Mouse (Mus musculus): Measurements from ENCODE around the gene Zfp27. TPM values are rescaled to one million over a fixed set of nuclear protein-coding genes. Genes with fewer than 3 reads are reported as not detected.
A peak's percentile ranks its signal among the peaks of the same experiment; 100 is the strongest.

Gene Zfp27
- polyA plus RNA-seq, 1 experiment from 2014 or later = 13.5 TPM

- Histone ChIP-seq H3K27me3 (ENCODE audit: control insufficient read depth, insufficient read depth, low read length) (no peaks in the 10 kb centered on the region), H3K4me2 (ENCODE audit: low read depth, severe bottlenecking) (no peak overlapping the region), H3K27ac (replicated peaks; ENCODE audit: low read depth, low read length) (no peak overlapping the region), H3K36me3 (ENCODE audit: control insufficient read depth, insufficient read depth, low read length) (peaks cover 20% of the 10 kb centered on the region), H3K9ac (ENCODE audit: low read length) (no peak overlapping the region), H3K9me3 (ENCODE audit: control insufficient read depth, low read length) (no peaks in the 10 kb centered on the region), H3K4me3 (ENCODE audit: low read depth, low read length) (no peak overlapping the region), H3K4me1 (ENCODE audit: control insufficient read depth, insufficient read depth, low read length) (no peaks in the 10 kb centered on the region)
- DNase-seq (ENCODE audit: low spot score) = no peak
- no peak for ATAC-seq (ENCODE audit: insufficient number of reproducible peaks, low FRiP score, low TSS enrichment, low read depth)
- 92% methylated on average over 6 of the region's 6 CpGs for WGBS
Observed at GRCm38 (mm10) chr7:29938856-29939255, 32.5 kb upstream of the Zfp27 start.

GRCm38 (mm10) chr7:29922780-29923179 is 16.4 kb upstream of the Zfp27 start:
- no peak overlapping the region for H3K4me3 ChIP-seq (ENCODE audit: low read depth, low read length)
- 56% methylated on average over 2 of the region's 2 CpGs for WGBS
- H3K27me3 ChIP-seq (ENCODE audit: control insufficient read depth, insufficient read depth, low read length) = no peaks in the 10 kb centered on the region
- no peak overlapping the region for H3K9ac ChIP-seq (ENCODE audit: low read length)
- no peaks in the 10 kb centered on the region for H3K4me1 ChIP-seq (ENCODE audit: control insufficient read depth, insufficient read depth, low read length)
- H3K4me2 ChIP-seq (ENCODE audit: low read depth, severe bottlenecking) = no peak overlapping the region
- H3K27ac ChIP-seq (replicated peaks; ENCODE audit: low read depth, low read length) = no peak overlapping the region
- H3K9me3 ChIP-seq (ENCODE audit: control insufficient read depth, low read length) = no peaks in the 10 kb centered on the region
- ATAC-seq (ENCODE audit: insufficient number of reproducible peaks, low FRiP score, low TSS enrichment, low read depth) (no peak), DNase-seq (ENCODE audit: low spot score) (no peak)
- H3K36me3 ChIP-seq (ENCODE audit: control insufficient read depth, insufficient read depth, low read length) = no peaks in the 10 kb centered on the region

DNA sequence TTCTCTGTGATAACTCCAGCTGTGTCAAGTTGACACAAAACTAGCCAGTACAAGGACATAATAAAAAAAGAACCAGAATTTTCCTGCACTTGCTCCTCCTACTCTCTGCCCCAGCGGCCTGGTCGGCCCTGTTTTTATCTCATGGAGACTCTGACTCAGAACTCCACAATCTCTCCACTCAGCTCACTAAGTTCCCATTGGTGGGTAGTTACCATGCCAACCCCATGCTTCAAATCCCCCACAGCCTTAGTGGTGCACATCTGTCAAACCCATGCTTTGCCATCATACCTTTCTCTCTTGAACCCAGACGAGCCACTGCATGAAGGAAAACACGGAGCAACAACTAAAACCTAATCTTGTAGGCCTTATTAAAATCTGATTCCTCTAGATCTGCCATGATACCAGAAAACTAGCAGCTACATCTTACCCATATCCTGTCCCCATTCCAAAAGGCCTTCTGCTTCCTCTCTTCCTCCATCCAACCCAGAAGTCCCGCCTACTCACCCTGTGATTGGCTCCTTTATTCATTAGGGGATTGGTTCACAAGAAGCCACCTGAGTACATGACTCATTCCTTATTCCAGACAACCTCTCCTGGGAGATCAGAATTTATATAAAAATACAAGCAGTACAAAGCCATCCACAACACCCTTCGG is 15.2 kb upstream of the Zfp27 start:
- ATAC-seq (ENCODE audit: insufficient number of reproducible peaks, low FRiP score, low TSS enrichment, low read depth) (no peak), DNase-seq (ENCODE audit: low spot score) (no peak)
- Histone ChIP-seq H3K36me3 (ENCODE audit: control insufficient read depth, insufficient read depth, low read length) (0 out of 2 replicates have a peak, but pooled peaks cover 2% of the 10 kb centered on the region), H3K4me3 (ENCODE audit: low read depth, low read length) (no peak overlapping the region), H3K27me3 (ENCODE audit: control insufficient read depth, insufficient read depth, low read length) (no peaks in the 10 kb centered on the region), H3K27ac (replicated peaks; ENCODE audit: low read depth, low read length) (no peak overlapping the region), H3K4me2 (ENCODE audit: low read depth, severe bottlenecking) (no peak overlapping the region), H3K9ac (ENCODE audit: low read length) (no peak overlapping the region), H3K9me3 (ENCODE audit: control insufficient read depth, low read length) (no peaks in the 10 kb centered on the region), H3K4me1 (ENCODE audit: control insufficient read depth, insufficient read depth, low read length) (no peaks in the 10 kb centered on the region)
- WGBS = 89% methylated on average over 6 of the region's 6 CpGs

- Histone ChIP-seq H3K9me3 (ENCODE audit: control insufficient read depth, low read length) (no peaks in the 10 kb centered on the region; the same call in 1 of the 2 replicates), H3K27ac (replicated peaks; ENCODE audit: low read depth, low read length) (no peak overlapping the region), H3K4me3 (ENCODE audit: low read depth, low read length) (no peak overlapping the region), H3K27me3 (ENCODE audit: control insufficient read depth, insufficient read depth, low read length) (no peaks in the 10 kb centered on the region), H3K9ac (ENCODE audit: low read length) (no peak overlapping the region), H3K4me1 (ENCODE audit: control insufficient read depth, insufficient read depth, low read length) (no peaks in the 10 kb centered on the region), H3K36me3 (ENCODE audit: control insufficient read depth, insufficient read depth, low read length) (peaks cover 20% of the 10 kb centered on the region), H3K4me2 (ENCODE audit: low read depth, severe bottlenecking) (no peak overlapping the region)
- 94% methylated on average over 4 of the region's 4 CpGs for WGBS
- ATAC-seq (ENCODE audit: insufficient number of reproducible peaks, low FRiP score, low TSS enrichment, low read depth) (no peak), DNase-seq (ENCODE audit: low spot score) (no peak)
Observed at GRCm38 (mm10) chr7:29918062-29918453, 11.7 kb upstream of the Zfp27 start.

- DNase-seq (ENCODE audit: low spot score) = no peak
- no peak for ATAC-seq (ENCODE audit: insufficient number of reproducible peaks, low FRiP score, low TSS enrichment, low read depth)
- H3K27me3 ChIP-seq (ENCODE audit: control insufficient read depth, insufficient read depth, low read length) = no peaks in the 10 kb centered on the region
- H3K27ac ChIP-seq (replicated peaks; ENCODE audit: low read depth, low read length) = no peak overlapping the region
- no peak overlapping the region for H3K4me3 ChIP-seq (ENCODE audit: low read depth, low read length)
- H3K9me3 ChIP-seq (ENCODE audit: control insufficient read depth, low read length) = no peaks in the 10 kb centered on the region; the same call in 1 of the 2 replicates
- H3K36me3 ChIP-seq (ENCODE audit: control insufficient read depth, insufficient read depth, low read length) = peaks cover 20% of the 10 kb centered on the region
- no peak overlapping the region for H3K4me2 ChIP-seq (ENCODE audit: low read depth, severe bottlenecking)
- H3K4me1 ChIP-seq (ENCODE audit: control insufficient read depth, insufficient read depth, low read length) = no peaks in the 10 kb centered on the region
- WGBS = 51% methylated on average over 6 of the region's 6 CpGs
- H3K9ac ChIP-seq (ENCODE audit: low read length) = no peak overlapping the region
Observed at GRCm38 (mm10) chr7:29917371-29918061, 11.1 kb upstream of the Zfp27 start.

DNA sequence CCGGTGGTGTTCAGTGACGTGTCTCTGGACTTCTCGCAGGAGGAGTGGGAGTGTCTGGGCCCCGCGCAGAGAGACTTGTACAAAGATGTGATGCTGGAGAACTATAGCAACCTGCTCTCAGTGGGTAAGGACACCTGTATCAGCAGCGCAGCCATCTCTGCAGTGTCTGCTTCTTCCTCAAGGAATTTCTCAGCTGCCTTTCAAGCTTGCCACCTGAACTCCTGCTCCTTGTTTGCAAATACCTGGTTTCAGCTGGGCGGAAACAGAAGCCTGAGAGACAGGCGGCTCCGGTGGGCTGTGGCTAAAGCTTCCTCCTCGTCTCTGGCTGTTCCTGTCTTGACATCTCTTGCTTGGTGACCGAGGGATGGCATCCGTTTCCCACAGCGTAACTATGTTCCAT is 5.8 kb upstream of the Zfp27 start:
- no peak overlapping the region for H3K27ac ChIP-seq (replicated peaks; ENCODE audit: low read depth, low read length)
- H3K9ac ChIP-seq (ENCODE audit: low read length) = no peak overlapping the region
- H3K9me3 ChIP-seq (ENCODE audit: control insufficient read depth, low read length) = no peaks in the 10 kb centered on the region; the same call in 1 of the 2 replicates
- WGBS = 93% methylated on average over 13 of the region's 13 CpGs
- ATAC-seq (ENCODE audit: insufficient number of reproducible peaks, low FRiP score, low TSS enrichment, low read depth) (no peak), DNase-seq (ENCODE audit: low spot score) (no peak)
- H3K27me3 ChIP-seq (ENCODE audit: control insufficient read depth, insufficient read depth, low read length) = no peaks in the 10 kb centered on the region
- H3K36me3 ChIP-seq (ENCODE audit: control insufficient read depth, insufficient read depth, low read length) = peaks cover 25% of the 10 kb centered on the region
- no peaks in the 10 kb centered on the region for H3K4me1 ChIP-seq (ENCODE audit: control insufficient read depth, insufficient read depth, low read length)
- H3K4me2 ChIP-seq (ENCODE audit: low read depth, severe bottlenecking) = no peak overlapping the region
- H3K4me3 ChIP-seq (ENCODE audit: low read depth, low read length) = no peak overlapping the region

DNA sequence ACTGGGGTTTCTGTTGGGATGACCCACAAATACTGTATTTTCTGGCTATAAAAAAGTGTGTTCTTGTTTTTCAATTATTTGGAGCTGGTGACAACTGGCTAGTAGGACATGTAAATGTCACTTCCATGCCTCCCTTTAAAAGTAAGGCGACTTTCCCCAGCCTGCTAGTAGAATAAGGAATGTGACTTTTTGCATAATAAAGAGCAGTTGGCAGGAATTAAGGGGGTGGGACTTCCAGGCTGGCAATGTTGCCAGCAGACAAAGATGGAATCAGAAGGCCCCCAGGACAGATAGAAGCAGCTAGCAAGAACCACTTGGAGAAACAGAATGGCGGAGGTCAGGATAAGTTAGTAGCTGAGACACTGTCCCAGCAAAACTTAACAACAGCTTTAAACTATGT is 3.9 kb upstream of the Zfp27 start:
- ATAC-seq (ENCODE audit: insufficient number of reproducible peaks, low FRiP score, low TSS enrichment, low read depth) (no peak), DNase-seq (ENCODE audit: low spot score) (no peak)
- H3K4me3 ChIP-seq (ENCODE audit: low read depth, low read length) = no peak overlapping the region
- H3K36me3 ChIP-seq (ENCODE audit: control insufficient read depth, insufficient read depth, low read length) = peaks cover 19% of the 10 kb centered on the region
- H3K4me1 ChIP-seq (ENCODE audit: control insufficient read depth, insufficient read depth, low read length) = no peaks in the 10 kb centered on the region
- H3K4me2 ChIP-seq (ENCODE audit: low read depth, severe bottlenecking) = no peak overlapping the region
- H3K27ac ChIP-seq (replicated peaks; ENCODE audit: low read depth, low read length) = no peak overlapping the region
- no peaks in the 10 kb centered on the region; the same call in 1 of the 2 replicates for H3K9me3 ChIP-seq (ENCODE audit: control insufficient read depth, low read length)
- no peak overlapping the region for H3K9ac ChIP-seq (ENCODE audit: low read length)
- WGBS = 80% methylated on average over 2 of the region's 2 CpGs
- no peaks in the 10 kb centered on the region for H3K27me3 ChIP-seq (ENCODE audit: control insufficient read depth, insufficient read depth, low read length)

GRCm38 (mm10) chr7:29908130-29908950 is 2.0 kb upstream of the Zfp27 start, which contains the start of gene Zfp383:
Gene Zfp383, plus strand, starts transcription at chr7:29908223.
- no peaks in the 10 kb centered on the region for H3K27me3 ChIP-seq (ENCODE audit: control insufficient read depth, insufficient read depth, low read length)
- H3K4me3 ChIP-seq (ENCODE audit: low read depth, low read length) = peak within 1 kb of the TSS; percentile 46
- H3K4me2 ChIP-seq (ENCODE audit: low read depth, severe bottlenecking) = peak within 1 kb of the TSS; percentile 59
- peaks cover 8% of the 10 kb centered on the region for H3K36me3 ChIP-seq (ENCODE audit: control insufficient read depth, insufficient read depth, low read length)
- DNase-seq (ENCODE audit: low spot score) (peak; percentile 94), ATAC-seq (ENCODE audit: insufficient number of reproducible peaks, low FRiP score, low TSS enrichment, low read depth) (peak; percentile 78)
- H3K9ac ChIP-seq (ENCODE audit: low read length) = peak within 1 kb of the TSS; percentile 67
- H3K9me3 ChIP-seq (ENCODE audit: control insufficient read depth, low read length) = no peaks in the 10 kb centered on the region; the same call in 1 of the 2 replicates
- under 1% methylated on average over 33 of the region's 33 CpGs for WGBS
- no peaks in the 10 kb centered on the region for H3K4me1 ChIP-seq (ENCODE audit: control insufficient read depth, insufficient read depth, low read length)
- no peak within 1 kb of the TSS for H3K27ac ChIP-seq (replicated peaks; ENCODE audit: low read depth, low read length)

Measured in limb, embryonic 11.5 days (tissue).